Mouse (Mus musculus) neutrophil, adult 65 days (primary cell): ENCODE measurements around the gene Prss22. TPM values are rescaled to one million over a fixed set of nuclear protein-coding genes. Genes with fewer than 3 reads are reported as not detected.

Experiments used
- total RNA-seq: library from RNA; stranded (reverse); gene quantifications from 2 replicates; pipeline ENCODE4 v1.2.4, GENCODE M21; 2023

Prss22 gene
- total RNA-seq = not detected in 2 replicates

GRCm38 (mm10) chr17:23997901-23998300 is at the start of gene Prss22:
TSS of gene Prss22 (minus strand) at chr17:23998100.

GRCm38 (mm10) chr17:24037844-24038243 is 39.9 kb upstream of the Prss22 start, which contains the start of gene Prss27:
TSS of gene Prss27 (plus strand) at chr17:24038144.

GRCm38 (mm10) chr17:23980297-23980909 is 17.5 kb downstream of the Prss22 start, which contains the start of gene Prss30:
TSS of gene Prss30 (minus strand) at chr17:23980566.

GRCm38 (mm10) chr17:23955174-23955573 is 42.7 kb downstream of the Prss22 start, which contains the start of gene Sbpl:
TSS of gene Sbpl (minus strand) at chr17:23955274.

Other genes starting within 250 kb of the Prss22 start
- gene Flywch1, start 226.5 kb downstream of the Prss22 start, total RNA-seq = 6.7 and 7.9 TPM in 2 replicates
- not detected in 2 replicates for gene Flywch2, start 212.0 kb downstream of the Prss22 start, total RNA-seq
- 630 and 877 TPM in 2 replicates for gene Srrm2, start 207.6 kb downstream of the Prss22 start, total RNA-seq
- gene Elob, start 169.0 kb downstream of the Prss22 start, total RNA-seq = 121 and 182 TPM in 2 replicates
- gene Prss33, start 162.0 kb downstream of the Prss22 start, total RNA-seq = not detected in 2 replicates
- not detected in 2 replicates for gene Prss32, start 154.2 kb downstream of the Prss22 start, total RNA-seq
- gene Prss41, start 153.9 kb downstream of the Prss22 start, total RNA-seq = not detected in 2 replicates
- not detected in 2 replicates for gene Prss21, start 130.0 kb downstream of the Prss22 start, total RNA-seq
- not detected in 2 replicates for gene Dcpp1, start 117.2 kb downstream of the Prss22 start, total RNA-seq
- not detected in 2 replicates for gene Dcpp2, start 117.2 kb downstream of the Prss22 start, total RNA-seq
- not detected in 2 replicates for gene Dcpp3, start 80.6 kb downstream of the Prss22 start, total RNA-seq
- gene Sbp, start 56.4 kb downstream of the Prss22 start, total RNA-seq = not detected in 2 replicates
- gene Sbpl, start 42.8 kb downstream of the Prss22 start, total RNA-seq = not detected in 2 replicates
- not detected in 2 replicates for gene Prss30, start 17.5 kb downstream of the Prss22 start, total RNA-seq
- not detected in 2 replicates for gene Prss27, start 40.0 kb upstream of the Prss22 start, total RNA-seq
- 13.0 and 13.8 TPM in 2 replicates for gene Kctd5, start 75.4 kb upstream of the Prss22 start, total RNA-seq
- 41.2 and 57.5 TPM in 2 replicates for gene Pdpk1, start 152.8 kb upstream of the Prss22 start, total RNA-seq
- 64.2 and 79.3 TPM in 2 replicates for gene Amdhd2, start 165.7 kb upstream of the Prss22 start, total RNA-seq
- 421 and 428 TPM in 2 replicates for gene Atp6v0c, start 171.6 kb upstream of the Prss22 start, total RNA-seq
- 9.4 and 13.1 TPM in 2 replicates for gene Tbc1d24, start 207.5 kb upstream of the Prss22 start, total RNA-seq
- gene Ntn3, start 211.4 kb upstream of the Prss22 start, total RNA-seq = 0.23 and 0.82 TPM in 2 replicates
- 9.4 and 12.1 TPM in 2 replicates for gene Tedc2, start 222.8 kb upstream of the Prss22 start, total RNA-seq